Mouse (Mus musculus): Measurements from ENCODE around the gene Exoc7. TPM values are rescaled to one million over a fixed set of nuclear protein-coding genes. Genes with fewer than 3 reads are reported as not detected.

The Exoc7 gene
- polyA plus RNA-seq, 1 experiment from 2014 or later: 68.5 TPM

DNA sequence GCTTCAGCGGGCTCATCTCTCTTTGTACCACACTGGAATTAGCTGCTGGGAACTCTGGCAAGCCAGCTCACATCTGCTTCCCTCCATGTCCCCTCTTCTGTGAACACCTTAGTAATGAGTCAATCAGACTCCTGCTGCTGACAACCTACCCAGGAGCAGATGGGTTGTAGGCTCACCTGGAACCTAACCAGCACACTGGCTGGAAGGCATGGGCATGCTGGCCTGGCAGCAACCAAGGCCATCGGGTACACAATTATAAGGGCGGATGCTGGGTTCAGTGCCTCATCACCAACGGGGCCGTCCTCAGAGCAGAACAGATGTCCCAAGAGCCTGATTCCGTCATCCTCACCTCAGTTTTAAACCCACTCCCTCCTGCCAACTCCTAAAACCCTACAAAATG, 8.4 kb downstream of the Exoc7 start:
- Histone ChIP-seq H3K27ac (ENCODE audit: low read length) (no peak overlapping the region), H3K4me2 (ENCODE audit: low read depth, low read length) (no peak overlapping the region), H3K36me3 (ENCODE audit: control insufficient read depth, insufficient read depth, low read length) (peaks cover 30% of the 10 kb centered on the region), H3K4me3 (ENCODE audit: low read length) (no peak overlapping the region), H3K27me3 (ENCODE audit: control insufficient read depth, insufficient read depth, low read depth, low read length) (no peaks in the 10 kb centered on the region), H3K4me1 (replicated peaks; ENCODE audit: control insufficient read depth, insufficient read depth, low read length) (no peaks in the 10 kb centered on the region), H3K9ac (ENCODE audit: low read length) (no peak overlapping the region), H3K9me3 (ENCODE audit: control insufficient read depth, low read length) (no peaks in the 10 kb centered on the region)
- 88% methylated on average over 6 of the region's 6 CpGs for WGBS
- ATAC-seq (ENCODE audit: low read depth): no peak

DNA sequence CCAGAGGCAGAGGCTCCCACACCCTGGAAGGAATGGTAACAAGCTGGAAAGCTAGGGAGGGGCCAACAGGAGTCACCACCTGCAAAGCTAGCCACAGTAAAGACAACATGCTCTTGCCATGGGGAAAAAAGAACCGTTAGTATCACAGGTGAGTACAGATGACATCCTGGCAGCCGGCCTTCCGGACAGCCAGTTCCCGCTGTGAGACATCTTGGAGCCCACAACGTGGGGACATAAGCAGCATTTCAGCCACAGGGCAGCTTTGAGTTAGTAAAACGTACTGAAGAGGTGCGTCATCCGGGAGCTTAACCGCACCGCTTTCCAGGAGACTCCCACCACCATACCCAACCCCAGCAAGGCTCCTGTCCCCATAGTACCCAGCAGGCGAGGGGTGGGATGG, 8.8 kb downstream of the Exoc7 start:
- Histone ChIP-seq H3K9ac (ENCODE audit: low read length) (no peak overlapping the region), H3K36me3 (ENCODE audit: control insufficient read depth, insufficient read depth, low read length) (peaks cover 26% of the 10 kb centered on the region), H3K27me3 (ENCODE audit: control insufficient read depth, insufficient read depth, low read depth, low read length) (no peaks in the 10 kb centered on the region), H3K27ac (ENCODE audit: low read length) (no peak overlapping the region), H3K9me3 (ENCODE audit: control insufficient read depth, low read length) (no peaks in the 10 kb centered on the region), H3K4me3 (ENCODE audit: low read length) (no peak overlapping the region), H3K4me1 (replicated peaks; ENCODE audit: control insufficient read depth, insufficient read depth, low read length) (no peaks in the 10 kb centered on the region), H3K4me2 (ENCODE audit: low read depth, low read length) (no peak overlapping the region)
- no peak for ATAC-seq (ENCODE audit: low read depth)
- WGBS: 90% methylated on average over 11 of the region's 11 CpGs

DNA sequence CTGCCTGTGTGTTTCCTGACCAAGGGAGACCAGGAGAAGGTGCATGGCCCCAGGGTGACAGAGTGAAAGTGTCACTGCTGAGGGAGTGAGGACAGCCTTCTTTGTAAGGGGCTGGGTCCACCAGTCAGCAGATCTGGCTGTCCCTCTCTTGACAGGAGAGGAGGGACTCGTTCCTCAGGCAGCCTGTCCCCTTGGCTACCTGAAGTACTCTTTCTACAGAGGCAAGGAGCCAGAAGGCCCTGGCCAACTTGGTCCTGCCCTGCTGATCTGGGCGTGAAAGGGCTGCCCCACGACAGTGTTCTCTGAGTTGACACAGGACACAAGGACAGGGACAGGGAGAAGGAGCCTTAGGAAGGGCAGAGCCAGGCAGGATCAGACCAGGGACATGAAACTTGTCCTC, 10.0 kb downstream of the Exoc7 start:
- Histone ChIP-seq H3K27ac (ENCODE audit: low read length) (no peak overlapping the region), H3K36me3 (ENCODE audit: control insufficient read depth, insufficient read depth, low read length) (peaks cover 23% of the 10 kb centered on the region), H3K9me3 (ENCODE audit: control insufficient read depth, low read length) (no peaks in the 10 kb centered on the region), H3K4me2 (ENCODE audit: low read depth, low read length) (no peak overlapping the region), H3K4me1 (replicated peaks; ENCODE audit: control insufficient read depth, insufficient read depth, low read length) (no peaks in the 10 kb centered on the region), H3K4me3 (ENCODE audit: low read length) (no peak overlapping the region), H3K9ac (ENCODE audit: low read length) (no peak overlapping the region), H3K27me3 (ENCODE audit: control insufficient read depth, insufficient read depth, low read depth, low read length) (no peaks in the 10 kb centered on the region)
- ATAC-seq (ENCODE audit: low read depth): 0 out of 2 replicates have a peak, but pooled peaks have one; percentile 16
- WGBS: 47% methylated on average over 3 of the region's 3 CpGs

DNA sequence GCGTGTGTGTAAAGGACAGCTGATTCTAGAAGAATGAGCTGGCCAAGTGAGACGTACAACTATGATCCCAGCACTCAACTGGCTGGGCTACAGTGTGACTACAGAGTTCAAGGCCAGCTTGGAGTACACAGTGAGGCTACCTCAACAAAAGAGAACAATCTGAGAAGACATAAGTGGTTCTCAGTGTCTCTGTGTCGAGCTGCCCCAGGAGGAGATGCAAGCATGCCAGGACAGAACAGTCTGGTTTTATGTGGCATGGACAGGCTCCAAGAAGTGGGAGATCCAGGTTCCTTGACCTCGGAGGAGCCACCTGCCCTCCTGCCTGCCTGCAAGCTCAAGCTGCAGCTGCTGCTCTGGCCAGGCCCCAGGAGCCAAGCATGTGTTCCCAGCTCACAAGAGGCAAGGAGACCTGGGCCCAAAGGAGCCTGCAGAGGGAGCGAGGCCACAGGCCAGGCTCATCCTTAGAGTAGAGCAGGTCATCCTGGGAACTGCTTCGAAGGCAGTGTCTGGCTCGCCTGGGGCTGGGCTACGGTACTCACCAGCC, 10.8 kb downstream of the Exoc7 start:
- Histone ChIP-seq H3K9me3 (ENCODE audit: control insufficient read depth, low read length) (no peaks in the 10 kb centered on the region), H3K27me3 (ENCODE audit: control insufficient read depth, insufficient read depth, low read depth, low read length) (no peaks in the 10 kb centered on the region), H3K4me3 (ENCODE audit: low read length) (no peak overlapping the region), H3K27ac (ENCODE audit: low read length) (no peak overlapping the region), H3K4me1 (replicated peaks; ENCODE audit: control insufficient read depth, insufficient read depth, low read length) (no peaks in the 10 kb centered on the region), H3K36me3 (ENCODE audit: control insufficient read depth, insufficient read depth, low read length) (peaks cover 20% of the 10 kb centered on the region), H3K4me2 (ENCODE audit: low read depth, low read length) (no peak overlapping the region), H3K9ac (ENCODE audit: low read length) (no peak overlapping the region)
- ATAC-seq (ENCODE audit: low read depth): no peak
- 76% methylated on average over 8 of the region's 8 CpGs for WGBS

DNA sequence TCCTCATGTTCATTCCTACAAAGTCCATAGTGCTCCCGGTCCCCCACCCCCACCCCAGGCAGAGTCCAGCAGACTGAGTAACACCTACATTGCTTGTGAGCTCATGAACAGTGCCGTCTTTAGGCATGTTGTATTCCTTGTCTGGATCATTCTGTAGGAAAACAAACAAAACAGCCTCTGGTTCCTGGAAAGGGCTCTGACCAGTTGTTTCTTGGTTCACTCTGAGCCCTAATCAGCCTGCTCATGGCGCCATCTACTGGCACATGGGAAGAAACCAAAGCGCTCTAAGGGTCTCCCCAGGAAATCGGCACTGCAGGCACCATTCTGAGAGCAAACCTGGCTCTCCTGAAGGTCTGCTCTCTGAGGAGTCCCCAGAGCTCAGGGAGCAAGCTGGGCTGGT, 12.7 kb downstream of the Exoc7 start:
- Histone ChIP-seq H3K27me3 (ENCODE audit: control insufficient read depth, insufficient read depth, low read depth, low read length) (no peaks in the 10 kb centered on the region), H3K4me2 (ENCODE audit: low read depth, low read length) (no peak overlapping the region), H3K9ac (ENCODE audit: low read length) (no peak overlapping the region), H3K27ac (ENCODE audit: low read length) (no peak overlapping the region), H3K4me3 (ENCODE audit: low read length) (no peak overlapping the region), H3K4me1 (replicated peaks; ENCODE audit: control insufficient read depth, insufficient read depth, low read length) (no peaks in the 10 kb centered on the region), H3K36me3 (ENCODE audit: control insufficient read depth, insufficient read depth, low read length) (peaks cover 8% of the 10 kb centered on the region), H3K9me3 (ENCODE audit: control insufficient read depth, low read length) (no peaks in the 10 kb centered on the region)
- peak; percentile 60; the same call in 1 of the 2 replicates for ATAC-seq (ENCODE audit: low read depth)
- WGBS: 29% methylated on average over 5 of the region's 5 CpGs

DNA sequence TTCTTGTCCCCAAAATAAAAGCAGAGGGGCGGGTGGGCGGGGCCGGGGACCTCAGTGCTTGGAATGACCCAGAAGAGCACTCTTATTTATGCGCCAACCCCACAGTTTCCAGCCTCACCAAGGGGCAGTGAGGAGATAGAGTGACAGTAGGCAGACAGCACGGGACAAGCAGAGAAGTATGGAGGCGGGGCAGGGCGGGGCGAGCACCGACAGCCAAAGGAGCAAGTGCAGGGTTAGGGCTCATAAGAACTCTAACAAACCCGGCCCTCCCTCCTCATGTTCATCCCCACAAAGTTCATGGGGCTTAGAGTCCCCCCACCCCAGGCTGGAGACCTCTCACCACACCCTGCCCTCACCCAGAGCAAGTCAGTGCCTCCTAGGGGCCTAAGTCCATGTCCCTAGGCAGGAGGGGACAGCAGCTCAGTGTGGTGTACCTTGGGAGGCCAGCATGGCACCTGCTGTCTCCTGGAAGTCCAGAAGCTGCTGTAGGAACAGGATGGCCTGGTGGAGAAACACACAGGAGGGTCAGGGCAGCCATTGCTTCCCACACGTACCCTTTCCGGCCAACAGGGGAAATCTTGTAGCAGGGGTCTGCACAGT, 13.4 kb downstream of the Exoc7 start:
- H3K4me3 ChIP-seq (ENCODE audit: low read length): no peak overlapping the region
- no peak for ATAC-seq (ENCODE audit: low read depth)
- H3K27ac ChIP-seq (ENCODE audit: low read length): no peak overlapping the region
- no peaks in the 10 kb centered on the region for H3K4me1 ChIP-seq (replicated peaks; ENCODE audit: control insufficient read depth, insufficient read depth, low read length)
- 82% methylated on average over 12 of the region's 12 CpGs for WGBS
- H3K27me3 ChIP-seq (ENCODE audit: control insufficient read depth, insufficient read depth, low read depth, low read length): no peaks in the 10 kb centered on the region
- H3K36me3 ChIP-seq (ENCODE audit: control insufficient read depth, insufficient read depth, low read length): peaks cover 11% of the 10 kb centered on the region
- no peak overlapping the region for H3K9ac ChIP-seq (ENCODE audit: low read length)
- H3K4me2 ChIP-seq (ENCODE audit: low read depth, low read length): no peak overlapping the region
- H3K9me3 ChIP-seq (ENCODE audit: control insufficient read depth, low read length): no peaks in the 10 kb centered on the region

DNA sequence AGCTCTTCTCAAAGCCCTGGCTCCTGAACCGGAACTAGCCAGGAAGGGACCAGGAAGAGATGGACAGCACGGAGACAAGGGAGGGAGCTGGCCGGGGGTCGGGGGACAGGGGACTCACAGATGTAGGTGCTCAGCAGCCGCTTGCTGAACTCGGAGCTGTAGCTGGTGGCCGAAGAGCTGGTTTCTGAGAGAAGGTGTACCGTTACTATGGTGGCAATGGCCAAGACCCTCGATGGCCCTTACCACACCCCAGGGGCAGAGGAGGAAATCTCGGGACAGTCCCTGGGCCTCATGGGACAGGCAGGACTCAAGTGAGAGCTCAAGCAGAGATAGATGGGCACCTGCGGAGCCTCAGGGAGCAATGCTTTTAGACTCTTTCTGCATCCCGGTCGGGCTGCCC, 14.6 kb downstream of the Exoc7 start:
- Histone ChIP-seq H3K27me3 (ENCODE audit: control insufficient read depth, insufficient read depth, low read depth, low read length) (no peaks in the 10 kb centered on the region), H3K4me3 (ENCODE audit: low read length) (no peak overlapping the region), H3K9ac (ENCODE audit: low read length) (no peak overlapping the region), H3K36me3 (ENCODE audit: control insufficient read depth, insufficient read depth, low read length) (peaks cover 16% of the 10 kb centered on the region), H3K4me1 (replicated peaks; ENCODE audit: control insufficient read depth, insufficient read depth, low read length) (no peaks in the 10 kb centered on the region), H3K4me2 (ENCODE audit: low read depth, low read length) (no peak overlapping the region), H3K27ac (ENCODE audit: low read length) (no peak overlapping the region), H3K9me3 (ENCODE audit: control insufficient read depth, low read length) (no peaks in the 10 kb centered on the region)
- no peak for ATAC-seq (ENCODE audit: low read depth)
- 85% methylated on average over 13 of the region's 13 CpGs for WGBS

DNA sequence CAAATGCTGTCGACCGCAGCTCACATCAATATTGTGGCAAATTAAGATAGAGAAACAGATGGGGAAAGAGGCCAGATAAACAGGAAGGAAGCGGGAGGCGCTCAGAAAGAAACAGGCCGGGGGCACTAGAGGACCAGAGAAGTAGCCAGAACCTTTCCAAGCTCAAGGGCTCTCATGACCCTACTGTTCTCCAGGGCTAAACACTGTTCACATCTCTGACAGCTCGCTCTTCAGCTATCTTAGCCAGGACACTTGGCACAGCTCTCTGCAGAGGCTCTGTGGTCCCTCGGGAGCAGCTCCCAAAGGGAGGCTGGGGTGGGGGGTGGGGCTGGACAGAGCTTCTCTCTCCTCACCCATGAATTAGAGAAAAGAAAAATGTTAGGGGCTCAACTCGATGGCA, 16.5 kb downstream of the Exoc7 start:
- H3K9me3 ChIP-seq (ENCODE audit: control insufficient read depth, low read length): no peaks in the 10 kb centered on the region
- WGBS: 53% methylated on average over 8 of the region's 8 CpGs
- no peak for ATAC-seq (ENCODE audit: low read depth)
- H3K9ac ChIP-seq (ENCODE audit: low read length): no peak overlapping the region
- H3K36me3 ChIP-seq (ENCODE audit: control insufficient read depth, insufficient read depth, low read length): peaks cover 13% of the 10 kb centered on the region
- H3K4me3 ChIP-seq (ENCODE audit: low read length): no peak overlapping the region
- no peaks in the 10 kb centered on the region; the same call in 1 of the 2 replicates for H3K4me1 ChIP-seq (replicated peaks; ENCODE audit: control insufficient read depth, insufficient read depth, low read length)
- no peak overlapping the region for H3K4me2 ChIP-seq (ENCODE audit: low read depth, low read length)
- H3K27me3 ChIP-seq (ENCODE audit: control insufficient read depth, insufficient read depth, low read depth, low read length): no peaks in the 10 kb centered on the region
- H3K27ac ChIP-seq (ENCODE audit: low read length): no peak overlapping the region

DNA sequence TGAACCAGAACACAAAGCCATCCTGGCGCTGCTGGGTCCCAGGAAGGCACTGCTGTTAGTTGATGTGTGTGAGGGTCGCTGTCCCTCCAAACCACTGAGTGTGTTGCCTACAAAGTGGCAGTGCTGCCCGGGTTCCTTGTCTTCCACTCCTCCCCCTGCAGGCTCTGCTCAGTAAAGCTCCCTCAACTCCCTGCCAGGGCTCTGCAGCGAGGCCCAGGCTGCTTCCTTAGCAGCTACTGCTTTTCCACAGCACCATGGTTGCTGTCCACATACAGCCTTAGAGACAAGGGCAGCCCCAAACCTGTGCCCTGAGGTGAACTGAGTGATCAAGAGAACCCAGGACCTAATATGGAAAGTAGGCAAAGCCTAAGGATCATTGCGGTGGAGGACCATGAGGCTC, 19.7 kb downstream of the Exoc7 start:
- Histone ChIP-seq H3K4me2 (ENCODE audit: low read depth, low read length) (no peak overlapping the region), H3K27ac (ENCODE audit: low read length) (no peak overlapping the region), H3K4me1 (replicated peaks; ENCODE audit: control insufficient read depth, insufficient read depth, low read length) (no peaks in the 10 kb centered on the region; the same call in 1 of the 2 replicates), H3K9ac (ENCODE audit: low read length) (no peak overlapping the region), H3K9me3 (ENCODE audit: control insufficient read depth, low read length) (no peaks in the 10 kb centered on the region), H3K36me3 (ENCODE audit: control insufficient read depth, insufficient read depth, low read length) (peaks cover 10% of the 10 kb centered on the region), H3K27me3 (ENCODE audit: control insufficient read depth, insufficient read depth, low read depth, low read length) (peaks cover 30% of the 10 kb centered on the region), H3K4me3 (ENCODE audit: low read length) (no peak overlapping the region)
- ATAC-seq (ENCODE audit: low read depth): no peak
- 75% methylated on average over 5 of the region's 5 CpGs for WGBS
